Mouse (Mus musculus): Measurements from ENCODE around the gene Pdzrn3.

The Pdzrn3 gene

DNA sequence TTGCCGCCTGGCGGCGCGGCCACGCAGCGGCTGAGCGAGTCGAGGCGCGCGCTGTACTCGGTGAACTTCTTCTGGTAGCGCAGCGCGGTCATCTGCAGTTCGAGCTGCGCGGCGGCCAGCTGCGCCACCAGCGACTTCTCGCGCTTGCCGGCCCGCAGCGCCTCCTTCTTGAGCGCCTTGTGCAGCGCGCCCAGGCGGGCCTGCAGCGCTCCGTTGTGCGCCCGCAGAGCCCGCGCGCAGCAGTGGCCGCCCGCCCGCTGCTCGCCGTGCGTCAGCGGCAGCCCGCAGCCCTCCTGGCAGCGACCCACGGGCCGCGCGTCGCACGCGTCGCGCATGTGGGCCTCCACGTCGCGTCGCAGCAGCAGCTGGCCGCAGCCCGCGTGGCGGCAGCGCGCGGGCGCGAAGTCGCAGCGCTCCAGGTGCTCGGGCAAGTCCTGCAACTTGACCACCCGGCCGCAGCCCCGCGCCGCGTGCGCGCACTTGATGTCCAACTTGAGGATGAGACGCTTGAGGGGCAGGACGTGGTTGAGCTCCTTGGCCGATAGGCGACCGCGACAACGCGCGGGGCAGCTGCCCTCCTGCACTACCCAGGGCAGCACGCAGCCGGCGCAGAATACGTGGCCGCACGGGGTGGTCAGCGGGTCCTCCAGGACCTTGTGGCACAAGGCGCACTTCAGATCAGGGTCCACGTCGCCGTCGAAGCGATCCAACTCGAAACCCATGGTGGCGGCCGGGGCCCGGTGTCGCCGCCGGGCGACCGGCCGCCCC, at the start of gene Pdzrn3:
TSS of gene Pdzrn3 (minus strand) at position 731 of the 768 bp plus-strand sequence.
- DNase-seq (ENCODE audit: low spot score in 2 of 2): peak; percentile 47 to 48

- no peak for DNase-seq (ENCODE audit: low spot score in 2 of 2)
Measured at GRCm38 (mm10) chr6:101427296-101427695, 49.6 kb upstream of the Pdzrn3 start.

- DNase-seq (ENCODE audit: low spot score in 2 of 2): peak; percentile 19 to 41
Measured at GRCm38 (mm10) chr6:101426301-101426700, 48.6 kb upstream of the Pdzrn3 start.

DNA sequence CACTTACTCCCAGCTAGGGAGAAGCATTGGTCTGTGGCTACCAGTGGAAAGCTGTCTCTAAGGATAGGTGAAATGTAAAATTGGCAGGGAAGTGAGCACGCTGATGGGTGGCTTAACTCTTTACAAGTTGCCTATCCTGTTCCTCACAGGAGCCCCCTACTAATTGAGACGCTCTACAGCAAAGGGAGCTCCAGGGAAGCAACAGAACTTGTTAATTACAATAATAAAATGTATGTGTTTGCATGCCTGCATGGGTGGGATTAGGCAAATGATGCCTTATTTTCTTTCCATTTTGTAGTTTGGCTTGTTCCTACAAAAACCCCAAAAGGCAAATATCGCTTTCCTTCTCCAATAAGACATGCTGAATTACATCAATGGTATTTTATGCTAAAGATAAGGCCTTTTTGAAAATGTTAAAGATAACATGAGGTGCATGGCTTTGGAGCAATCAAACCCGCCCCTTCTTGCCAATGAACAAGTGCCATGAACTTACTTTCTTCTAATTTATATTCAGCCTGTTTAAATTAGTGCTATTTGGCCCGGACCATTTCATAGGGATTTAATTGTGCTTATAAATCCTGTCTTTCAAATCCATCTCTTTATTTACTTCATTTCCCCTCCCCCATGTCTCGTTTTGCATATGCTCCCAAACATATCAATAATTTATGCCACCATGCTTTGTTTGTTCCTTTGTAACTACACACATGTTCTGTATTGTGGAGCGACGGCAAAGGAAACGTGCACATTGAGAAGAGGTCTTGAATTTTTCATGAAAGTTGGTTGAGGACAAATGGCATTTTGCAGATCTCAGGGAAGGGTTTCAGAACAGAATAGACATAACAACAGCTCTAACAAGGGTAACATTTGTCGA, 44.6 kb upstream of the Pdzrn3 start:
- DNase-seq (ENCODE audit: low spot score in 2 of 2): no peak

GRCm38 (mm10) chr6:101418213-101418612, 40.5 kb upstream of the Pdzrn3 start:
- DNase-seq (ENCODE audit: low spot score in 2 of 2): peak in 1 of 2 experiments; percentile 20

DNA sequence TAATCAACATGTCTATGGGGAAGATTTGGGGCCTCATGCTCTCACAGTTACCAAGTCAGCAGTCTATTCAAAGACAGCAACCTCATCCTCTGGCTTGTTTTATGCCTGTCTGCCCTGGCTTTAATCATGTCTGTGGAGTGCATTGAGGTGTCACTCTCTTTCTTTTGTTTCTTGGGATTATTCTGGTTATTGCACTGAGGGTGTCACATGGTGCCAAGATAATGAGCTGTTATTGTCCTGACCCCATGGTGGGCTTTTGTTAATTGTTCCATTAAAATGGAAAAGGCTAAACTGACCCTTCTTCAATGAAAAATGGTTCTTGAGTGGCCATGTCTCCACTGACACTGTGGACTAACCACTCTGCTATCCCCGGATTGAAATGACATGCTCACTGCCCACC, 34.0 kb upstream of the Pdzrn3 start:
- no peak for DNase-seq (ENCODE audit: low spot score in 2 of 2)

DNA sequence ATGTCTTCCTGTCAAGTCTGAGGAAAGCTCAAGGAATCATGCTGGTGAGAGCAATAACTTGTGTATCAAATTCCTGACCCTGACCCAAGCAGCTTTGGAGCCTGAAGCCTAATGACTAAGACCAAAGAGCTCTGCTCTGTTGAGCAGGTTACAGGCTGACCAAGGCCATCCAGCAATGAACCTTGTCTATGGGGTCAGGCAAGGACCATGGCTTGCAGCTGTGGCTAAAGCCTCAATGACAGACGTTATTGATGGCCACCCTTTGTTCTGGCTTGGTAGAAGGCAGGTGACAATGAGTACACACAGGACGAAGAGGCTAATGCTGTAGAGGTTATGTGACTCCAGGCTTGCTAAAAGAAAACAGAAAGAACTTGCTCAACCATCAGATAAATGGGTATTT, 33.4 kb upstream of the Pdzrn3 start:
- DNase-seq (ENCODE audit: low spot score in 2 of 2): no peak

- peak; percentile 18 to 59 for DNase-seq (ENCODE audit: low spot score in 2 of 2)
Measured at GRCm38 (mm10) chr6:101396711-101397110, 19.0 kb upstream of the Pdzrn3 start.

GRCm38 (mm10) chr6:101395908-101396307, 18.2 kb upstream of the Pdzrn3 start:
- DNase-seq (ENCODE audit: low spot score in 2 of 2): no peak

DNA sequence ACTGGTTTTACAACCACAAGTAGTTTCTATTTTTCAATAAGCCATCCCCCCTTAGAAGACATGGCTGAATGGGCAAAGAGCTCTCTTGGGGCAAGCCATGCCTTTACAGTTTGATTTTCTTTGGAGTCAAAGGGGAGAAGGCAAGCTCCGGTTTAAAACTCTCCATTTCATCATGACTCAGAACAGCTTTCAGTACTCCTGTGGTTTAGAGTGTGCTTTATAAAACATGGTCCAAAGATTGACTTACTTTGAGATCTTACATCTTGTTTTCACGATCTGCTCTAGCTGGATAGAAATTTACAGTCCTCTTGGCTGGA, 15.1 kb upstream of the Pdzrn3 start:
- no peak for DNase-seq (ENCODE audit: low spot score in 2 of 2)

- DNase-seq (ENCODE audit: low spot score in 2 of 2): no peak
Measured at GRCm38 (mm10) chr6:101392107-101392800, 14.6 kb upstream of the Pdzrn3 start.

DNA sequence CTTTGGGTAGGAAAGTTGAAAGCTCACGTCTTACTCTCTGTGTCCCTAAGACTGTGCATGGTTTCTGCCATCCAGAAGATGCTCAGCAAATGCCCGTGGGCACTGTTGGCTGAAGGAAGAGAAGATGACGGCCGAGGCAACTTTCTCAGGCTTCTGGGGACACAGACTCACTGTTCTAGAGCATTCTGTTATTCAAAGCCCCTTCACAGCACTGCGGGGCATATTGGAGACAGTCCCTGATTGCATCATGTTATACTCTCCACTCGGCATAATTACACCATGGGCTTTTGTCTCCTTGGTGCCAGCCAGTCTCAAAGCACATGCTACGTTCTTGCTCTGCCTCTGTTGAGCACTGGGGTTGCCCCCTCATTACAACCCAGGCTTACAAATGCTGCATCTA, 7.8 kb upstream of the Pdzrn3 start:
- DNase-seq (ENCODE audit: low spot score in 2 of 2): no peak

DNA sequence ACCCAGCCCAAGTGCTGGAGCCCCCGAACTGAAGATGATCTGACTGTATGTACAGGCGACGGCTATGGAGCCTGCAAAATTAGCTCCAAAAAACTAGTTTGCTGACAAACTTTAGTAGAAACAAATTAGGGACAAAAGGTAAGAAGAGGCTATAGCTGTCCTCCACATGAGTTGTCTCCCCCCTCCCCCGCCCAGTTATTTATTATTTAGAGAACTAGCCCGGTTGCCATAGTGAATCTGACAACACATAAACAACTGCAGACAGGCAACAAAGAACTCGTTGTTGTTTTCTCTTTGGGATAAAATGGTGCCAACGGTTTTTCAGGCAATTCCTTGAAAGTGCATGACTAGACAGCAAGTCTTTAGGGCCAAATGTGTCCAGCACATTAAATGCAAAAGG, 7.3 kb upstream of the Pdzrn3 start:
- no peak for DNase-seq (ENCODE audit: low spot score in 2 of 2)

GRCm38 (mm10) chr6:101384476-101384875, 6.8 kb upstream of the Pdzrn3 start:
- no peak for DNase-seq (ENCODE audit: low spot score in 2 of 2)

DNA sequence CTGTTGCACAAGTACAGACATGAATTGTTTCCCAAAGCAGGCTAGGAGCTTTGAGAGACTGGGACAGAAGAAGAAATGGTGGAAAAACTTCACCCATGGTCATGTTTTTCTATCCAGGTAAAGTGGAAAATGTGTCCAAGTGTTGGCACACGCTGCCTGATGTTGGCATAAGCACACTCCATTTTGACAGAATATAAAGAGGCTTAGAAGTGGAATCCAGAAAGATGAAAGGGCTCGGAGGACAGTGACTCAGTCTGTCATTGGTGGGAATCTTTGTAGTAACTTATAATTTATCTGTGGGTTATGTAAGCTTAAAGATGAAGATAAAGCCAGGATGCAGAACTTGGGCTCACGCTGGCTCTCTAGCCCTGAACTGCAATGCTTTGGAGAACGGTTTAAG, 5.2 kb upstream of the Pdzrn3 start:
- no peak for DNase-seq (ENCODE audit: low spot score in 2 of 2)

- DNase-seq (ENCODE audit: low spot score in 2 of 2): no peak
Measured at GRCm38 (mm10) chr6:101379546-101379945, 1.8 kb upstream of the Pdzrn3 start.

DNA sequence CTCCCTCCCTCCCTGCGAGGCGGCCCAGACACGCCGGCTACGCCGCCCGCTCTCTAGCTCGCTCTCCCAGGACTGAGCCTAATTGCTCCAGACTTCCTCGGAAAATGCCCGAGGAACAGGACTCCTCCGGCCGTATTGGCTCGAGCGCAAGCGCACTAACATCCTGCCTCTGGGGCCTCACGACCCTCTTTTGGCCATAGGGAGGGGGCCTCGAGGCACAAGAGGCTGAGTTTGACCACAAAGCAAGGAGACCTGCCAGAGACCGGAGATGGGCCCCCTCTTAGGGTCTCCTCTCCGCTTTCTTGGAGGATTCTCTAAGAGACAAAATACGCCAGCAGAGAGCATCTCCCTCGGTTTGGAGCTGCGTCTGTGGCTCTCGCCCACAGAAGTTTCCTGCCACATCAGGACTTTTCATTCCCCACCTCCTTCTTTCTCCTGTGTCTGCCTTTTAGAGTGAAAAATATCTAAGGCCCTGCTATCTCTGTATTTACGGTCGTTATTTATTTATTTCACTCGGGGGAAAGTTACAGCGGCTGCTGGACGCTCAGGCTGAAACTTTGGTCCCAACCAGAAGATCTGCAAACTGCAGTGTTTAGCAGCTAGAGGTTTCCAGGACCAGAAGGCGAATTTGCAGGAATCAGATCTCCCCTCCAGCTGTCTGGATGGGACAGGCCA, 375 bp upstream of the Pdzrn3 start:
- DNase-seq (ENCODE audit: low spot score in 2 of 2): peak in 1 of 2 experiments; percentile 54

DNA sequence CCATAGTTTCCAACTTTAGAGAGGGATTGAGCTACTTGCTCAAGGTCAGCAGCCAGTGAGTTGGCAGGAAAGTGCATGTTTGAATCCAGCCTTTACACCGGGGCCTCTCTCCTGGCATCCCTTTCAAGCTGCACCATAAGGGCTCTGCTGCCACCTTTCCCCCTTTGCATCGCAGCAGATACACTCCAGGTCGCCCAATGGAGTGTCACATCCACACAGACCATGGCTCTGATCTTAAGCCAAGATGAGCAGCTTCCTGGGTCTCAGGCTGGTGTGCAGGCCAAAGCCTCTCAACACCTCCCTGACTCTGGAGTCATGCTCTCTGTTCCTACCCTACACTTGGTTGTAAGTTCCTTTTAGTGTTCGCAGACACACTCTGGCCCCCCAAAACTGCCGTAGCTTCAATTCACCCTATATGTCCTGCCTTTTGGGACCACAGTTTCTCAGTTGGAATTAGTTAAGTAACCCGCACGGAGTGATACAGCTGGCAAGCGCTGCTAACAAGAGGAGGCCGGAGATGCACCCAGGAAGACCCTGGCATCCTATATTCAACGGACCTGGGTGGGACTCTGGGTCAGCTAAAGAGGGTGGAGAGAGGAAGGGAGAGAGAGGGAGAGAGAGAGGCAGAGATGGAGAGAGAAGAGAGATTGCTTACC, 1.1 kb downstream of the Pdzrn3 start:
- no peak for DNase-seq (ENCODE audit: low spot score in 2 of 2)

DNA sequence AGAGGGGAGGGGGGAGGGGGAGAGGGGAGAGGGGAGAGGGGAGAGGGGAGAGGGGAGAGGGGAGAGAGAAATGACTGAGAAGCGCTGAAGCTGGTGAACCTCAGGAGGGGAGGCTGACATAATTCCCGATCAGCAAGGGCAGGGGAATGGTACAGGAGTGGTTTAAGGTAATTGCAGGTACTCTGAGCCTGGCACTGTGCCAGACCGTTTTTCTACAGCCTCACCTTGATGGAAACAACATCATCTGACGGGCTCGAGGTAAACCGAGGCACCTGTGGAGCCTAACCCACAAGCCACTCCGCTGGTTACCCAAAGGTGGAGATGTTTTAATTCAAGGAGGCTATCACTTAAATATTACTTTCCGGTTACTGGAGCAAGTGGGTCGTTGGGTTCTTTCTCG, 1.6 kb downstream of the Pdzrn3 start:
- DNase-seq (ENCODE audit: low spot score in 2 of 2): no peak

- DNase-seq (ENCODE audit: low spot score in 2 of 2): no peak
Measured at GRCm38 (mm10) chr6:101374721-101375120, 3.0 kb downstream of the Pdzrn3 start.

DNA sequence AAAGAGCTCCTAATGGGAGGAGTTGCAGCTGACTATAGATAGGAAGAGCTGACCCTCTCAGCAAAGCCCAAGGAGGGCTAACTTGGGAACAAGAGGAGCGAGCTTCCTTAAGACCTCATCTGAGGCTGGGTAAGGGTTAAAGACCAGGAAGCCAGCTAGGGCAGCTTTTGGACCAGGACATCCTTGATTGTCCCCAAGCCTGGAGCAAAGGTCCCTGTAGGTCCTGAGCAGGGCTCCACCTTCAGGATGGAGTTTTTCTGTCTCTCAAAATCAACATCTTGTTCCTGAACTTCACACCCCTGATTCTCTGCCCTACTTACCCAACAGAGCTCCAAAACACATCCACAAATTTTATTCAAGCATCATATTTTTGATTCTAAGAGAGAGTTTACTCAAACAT, 3.5 kb downstream of the Pdzrn3 start:
- no peak for DNase-seq (ENCODE audit: low spot score in 2 of 2)
